Mouse (Mus musculus): ENCODE results near the gene Atg16l2. TPM values are rescaled to one million over a fixed set of nuclear protein-coding genes. Genes with fewer than 3 reads are reported as not detected.

The Atg16l2 gene
- polyA plus RNA-seq, 1 experiment from 2014 or later = 16.5 TPM

DNA sequence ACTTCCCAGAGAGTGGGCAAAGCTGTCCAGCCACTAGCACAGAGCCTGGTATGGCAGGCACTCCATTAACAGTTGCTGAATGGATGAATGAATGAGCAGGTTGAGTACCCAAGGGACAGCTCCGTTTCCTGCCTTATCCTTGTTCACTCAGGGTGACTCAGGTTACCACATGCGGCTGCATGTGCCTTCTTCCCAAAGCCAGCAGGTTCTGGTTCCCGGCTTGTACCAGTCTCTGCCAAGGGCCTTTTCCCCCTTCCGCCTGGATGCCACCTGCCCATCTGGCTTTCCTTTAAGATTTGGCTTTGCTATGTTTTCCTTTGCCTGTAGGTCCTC, 28.8 kb upstream of the Atg16l2 start:
- 80% methylated on average over 4 of the region's 4 CpGs for WGBS
- Histone ChIP-seq H3K27ac (replicated peaks) (no peak overlapping the region), H3K27me3 (no peaks in the 10 kb centered on the region), H3K4me1 (replicated peaks) (peaks cover 19% of the 10 kb centered on the region), H3K9me3 (no peaks in the 10 kb centered on the region), H3K4me3 (no peak overlapping the region), H3K36me3 (no peaks in the 10 kb centered on the region), H3K9ac (no peak overlapping the region), H3K4me2 (no peak overlapping the region)
- no peak for ATAC-seq (ENCODE audit: low read depth)

GRCm38 (mm10) chr7:101330074-101330840, 28.2 kb upstream of the Atg16l2 start:
- Histone ChIP-seq H3K4me2 (no peak overlapping the region), H3K9ac (no peak overlapping the region), H3K36me3 (no peaks in the 10 kb centered on the region), H3K4me3 (no peak overlapping the region), H3K27me3 (no peaks in the 10 kb centered on the region), H3K9me3 (no peaks in the 10 kb centered on the region), H3K27ac (replicated peaks) (no peak overlapping the region), H3K4me1 (replicated peaks) (peaks cover 19% of the 10 kb centered on the region)
- ATAC-seq (ENCODE audit: low read depth) = no peak
- WGBS = 72% methylated on average over 10 of the region's 10 CpGs

DNA sequence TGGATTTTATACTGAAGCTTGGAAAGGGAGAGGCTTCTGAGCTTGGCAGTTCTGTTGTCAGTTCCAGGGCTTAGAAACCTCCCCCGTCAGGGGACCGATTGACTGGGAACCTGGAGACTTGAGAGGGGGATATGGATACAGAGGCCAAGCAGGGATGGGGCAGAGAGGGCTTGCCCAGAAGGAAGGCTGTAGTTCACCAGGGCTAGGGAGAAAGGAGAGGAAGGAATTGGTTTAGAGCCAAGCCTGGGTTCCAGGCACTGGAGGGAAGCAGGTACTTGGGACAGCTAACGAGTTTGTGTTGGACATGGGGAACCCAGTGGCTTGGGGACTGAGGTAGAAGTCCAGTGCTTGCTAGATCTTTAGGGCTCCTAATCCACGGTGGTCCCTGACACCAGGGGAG, 27.6 kb upstream of the Atg16l2 start:
- Histone ChIP-seq H3K4me2 (no peak overlapping the region), H3K9me3 (no peaks in the 10 kb centered on the region), H3K27me3 (no peaks in the 10 kb centered on the region), H3K4me3 (no peak overlapping the region), H3K9ac (no peak overlapping the region), H3K36me3 (no peaks in the 10 kb centered on the region), H3K4me1 (replicated peaks) (peaks cover 19% of the 10 kb centered on the region), H3K27ac (replicated peaks) (no peak overlapping the region)
- ATAC-seq (ENCODE audit: low read depth) = no peak
- WGBS = 79% methylated on average over 4 of the region's 4 CpGs

GRCm38 (mm10) chr7:101328621-101329158, 26.6 kb upstream of the Atg16l2 start:
- no peak overlapping the region for H3K4me2 ChIP-seq
- 0 out of 2 replicates have a peak, but pooled peaks cover under 1% of the 10 kb centered on the region for H3K27me3 ChIP-seq
- H3K27ac ChIP-seq (replicated peaks) = peak overlapping the region; percentile 15; the same call in 1 of the 2 replicates
- peak; percentile 49; the same call in 1 of the 2 replicates for ATAC-seq (ENCODE audit: low read depth)
- peak overlapping the region; percentile 38; the same call in 1 of the 2 replicates for H3K9ac ChIP-seq
- peaks cover 19% of the 10 kb centered on the region for H3K4me1 ChIP-seq (replicated peaks)
- H3K36me3 ChIP-seq = no peaks in the 10 kb centered on the region
- WGBS = 70% methylated on average over 4 of the region's 4 CpGs
- H3K9me3 ChIP-seq = no peaks in the 10 kb centered on the region
- no peak overlapping the region for H3K4me3 ChIP-seq

- H3K9ac ChIP-seq = no peak overlapping the region
Measured at GRCm38 (mm10) chr7:101327786-101328185, 25.7 kb upstream of the Atg16l2 start.

DNA sequence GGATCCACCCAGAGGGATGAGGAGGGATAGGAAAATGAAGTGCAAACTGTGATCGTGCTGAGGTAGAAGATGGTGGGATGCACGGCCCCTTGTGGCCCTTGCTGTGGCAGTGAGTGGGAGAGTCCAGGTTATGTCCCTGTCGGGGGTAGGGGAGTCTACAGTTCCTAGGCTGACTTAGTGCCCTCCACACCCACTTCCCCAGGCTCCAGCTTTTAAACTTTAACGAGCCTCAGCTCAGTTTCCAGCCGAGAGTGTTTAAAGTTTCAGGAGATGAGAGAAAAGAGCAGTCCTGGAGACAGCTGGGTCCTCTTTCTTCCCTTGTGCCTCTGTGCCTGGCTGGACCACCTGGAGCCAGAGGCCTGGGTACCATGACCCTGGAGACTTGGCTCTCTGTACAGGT, 25.2 kb upstream of the Atg16l2 start:
- Histone ChIP-seq H3K36me3 (no peaks in the 10 kb centered on the region), H3K9ac (no peak overlapping the region), H3K27me3 (peaks cover 14% of the 10 kb centered on the region), H3K4me1 (replicated peaks) (peaks cover 23% of the 10 kb centered on the region), H3K4me2 (no peak overlapping the region), H3K4me3 (no peak overlapping the region), H3K27ac (replicated peaks) (no peak overlapping the region), H3K9me3 (no peaks in the 10 kb centered on the region)
- 54% methylated on average over 5 of the region's 5 CpGs for WGBS
- ATAC-seq (ENCODE audit: low read depth) = no peak

More at GRCm38 (mm10) chr7:101327786-101328185, 25.7 kb upstream of the Atg16l2 start:
- Histone ChIP-seq H3K27me3 (peaks cover 9% of the 10 kb centered on the region; the same call in 1 of the 2 replicates), H3K4me3 (no peak overlapping the region), H3K4me2 (no peak overlapping the region), H3K9me3 (no peaks in the 10 kb centered on the region), H3K4me1 (replicated peaks) (peaks cover 19% of the 10 kb centered on the region), H3K27ac (replicated peaks) (no peak overlapping the region), H3K36me3 (no peaks in the 10 kb centered on the region)
- WGBS = 87% methylated on average over 2 of the region's 2 CpGs
- ATAC-seq (ENCODE audit: low read depth) = no peak

DNA sequence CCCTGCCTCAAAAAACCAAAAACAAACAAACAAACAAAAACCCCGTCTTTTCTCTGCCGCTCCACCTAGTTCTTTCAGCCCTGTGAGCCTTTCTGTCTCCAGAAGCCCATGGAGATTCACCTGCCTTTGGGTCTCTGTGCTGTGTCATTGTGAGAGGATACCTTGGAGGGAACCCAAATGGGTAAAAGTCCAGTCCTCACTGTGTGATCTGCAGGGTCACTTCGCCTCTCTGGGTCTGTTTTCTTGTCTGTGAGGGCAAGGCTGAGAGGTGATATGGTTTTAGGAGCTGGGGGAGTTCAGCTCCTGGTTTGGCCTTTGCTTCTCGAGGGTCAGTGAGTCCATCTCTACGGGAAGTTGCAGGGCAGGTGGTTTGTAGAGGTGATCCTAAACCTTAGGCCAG, 24.0 kb upstream of the Atg16l2 start:
- H3K27ac ChIP-seq (replicated peaks) = no peak overlapping the region
- peaks cover 33% of the 10 kb centered on the region for H3K4me1 ChIP-seq (replicated peaks)
- no peaks in the 10 kb centered on the region for H3K36me3 ChIP-seq
- no peak overlapping the region for H3K4me2 ChIP-seq
- 83% methylated on average over 5 of the region's 5 CpGs for WGBS
- H3K9ac ChIP-seq = no peak overlapping the region
- no peak for ATAC-seq (ENCODE audit: low read depth)
- peaks cover 22% of the 10 kb centered on the region for H3K27me3 ChIP-seq
- no peak overlapping the region for H3K4me3 ChIP-seq
- H3K9me3 ChIP-seq = no peaks in the 10 kb centered on the region

GRCm38 (mm10) chr7:101324142-101324962, 22.3 kb upstream of the Atg16l2 start:
- no peaks in the 10 kb centered on the region for H3K9me3 ChIP-seq
- H3K4me3 ChIP-seq = no peak overlapping the region
- no peak for ATAC-seq (ENCODE audit: low read depth)
- no peaks in the 10 kb centered on the region for H3K36me3 ChIP-seq
- peaks cover 36% of the 10 kb centered on the region for H3K27me3 ChIP-seq
- H3K27ac ChIP-seq (replicated peaks) = no peak overlapping the region
- WGBS = 79% methylated on average over 6 of the region's 6 CpGs
- peaks cover 31% of the 10 kb centered on the region for H3K4me1 ChIP-seq (replicated peaks)
- no peak overlapping the region for H3K9ac ChIP-seq
- no peak overlapping the region for H3K4me2 ChIP-seq

- Histone ChIP-seq H3K36me3 (no peaks in the 10 kb centered on the region), H3K9ac (no peak overlapping the region), H3K4me1 (replicated peaks) (peaks cover 20% of the 10 kb centered on the region), H3K4me3 (no peak overlapping the region), H3K27me3 (peaks cover 45% of the 10 kb centered on the region), H3K4me2 (no peak overlapping the region), H3K9me3 (no peaks in the 10 kb centered on the region), H3K27ac (replicated peaks) (no peak overlapping the region)
- ATAC-seq (ENCODE audit: low read depth) = no peak
- 57% methylated on average over 4 of the region's 4 CpGs for WGBS
Measured at GRCm38 (mm10) chr7:101323141-101323594, 21.1 kb upstream of the Atg16l2 start.

DNA sequence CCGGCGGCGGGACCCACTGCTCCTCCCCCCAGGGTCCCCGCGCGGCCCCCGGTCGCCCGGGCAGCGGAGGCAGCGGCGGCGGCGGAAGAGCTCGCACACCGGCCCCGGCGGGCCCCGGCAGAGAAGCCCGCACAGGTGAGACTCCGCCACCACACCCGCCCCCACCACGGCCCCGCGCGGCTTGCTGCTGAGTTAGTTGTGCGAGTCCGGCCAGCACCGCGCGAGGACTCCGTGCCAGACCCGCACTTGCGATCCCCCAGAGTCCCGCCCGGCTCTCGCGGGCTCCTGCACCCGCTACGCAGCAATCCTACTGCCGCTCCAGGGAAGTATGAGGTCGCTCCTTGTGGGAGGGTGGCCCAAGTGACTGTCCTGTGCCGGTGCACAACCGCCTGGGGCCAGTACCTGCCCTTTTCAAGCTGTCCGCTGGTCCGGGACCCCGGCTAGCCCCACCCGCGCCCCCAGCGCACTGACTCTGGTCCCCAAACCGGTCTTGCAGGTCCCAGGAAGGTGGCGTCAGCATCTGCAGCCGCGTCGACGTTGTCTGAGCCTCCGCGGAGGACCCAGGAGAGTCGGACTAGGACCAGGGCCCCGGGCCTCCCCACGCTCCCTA, 19.3 kb upstream of the Atg16l2 start:
- peak overlapping the region; percentile 76 for H3K4me3 ChIP-seq
- peaks cover 20% of the 10 kb centered on the region for H3K4me1 ChIP-seq (replicated peaks)
- H3K9me3 ChIP-seq = no peaks in the 10 kb centered on the region
- peak overlapping the region; percentile 95 for H3K4me2 ChIP-seq
- peaks cover 48% of the 10 kb centered on the region for H3K27me3 ChIP-seq
- 1% methylated on average over 42 of the region's 61 CpGs for WGBS
- H3K36me3 ChIP-seq = no peaks in the 10 kb centered on the region
- H3K9ac ChIP-seq = peak overlapping the region; percentile 80
- H3K27ac ChIP-seq (replicated peaks) = no peak overlapping the region
- peak; percentile 66 for ATAC-seq (ENCODE audit: low read depth)

DNA sequence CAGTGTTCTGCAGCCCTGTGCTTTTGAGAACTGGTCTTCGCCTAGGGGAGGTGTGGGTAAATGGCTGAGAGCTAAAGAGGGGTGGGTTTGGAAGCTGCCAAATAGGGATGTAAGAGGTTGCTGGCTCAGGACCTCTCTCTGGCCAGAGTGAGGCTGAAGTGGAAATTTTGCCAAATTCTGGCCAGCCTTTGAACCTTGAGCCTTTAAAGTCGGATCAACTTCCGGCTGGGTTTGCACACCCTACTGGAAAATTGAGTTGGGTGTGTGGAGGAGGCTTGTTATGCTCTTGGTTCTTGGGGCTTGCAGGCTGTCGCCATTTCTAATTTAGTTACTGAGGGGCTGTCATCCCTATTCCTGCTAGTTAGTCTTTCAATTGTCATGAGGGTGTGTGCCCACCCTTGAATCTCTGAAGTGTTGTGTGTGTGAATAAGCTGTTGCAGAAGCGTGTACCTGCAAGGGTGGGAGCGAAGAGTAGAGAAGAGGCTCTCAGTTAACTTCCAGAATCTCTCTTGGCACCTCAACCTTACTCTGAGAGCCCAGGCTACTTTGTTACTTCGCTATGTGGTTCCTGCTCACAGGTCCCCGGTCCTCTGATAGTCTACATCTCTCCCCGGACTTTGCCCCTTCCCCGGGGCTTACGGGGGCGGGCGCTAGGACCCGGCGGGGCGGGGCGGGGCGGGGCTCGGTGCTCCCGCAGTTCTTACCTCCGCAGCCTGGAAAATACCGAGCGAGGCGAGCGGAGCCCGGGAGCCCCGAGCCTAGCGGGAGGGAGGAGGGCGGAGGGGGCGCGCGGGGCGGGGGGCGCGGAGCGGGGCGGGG, 18.6 kb upstream of the Atg16l2 start:
- peak; percentile 80 for ATAC-seq (ENCODE audit: low read depth)
- 6% methylated on average over 21 of the region's 37 CpGs for WGBS
- H3K9me3 ChIP-seq = no peaks in the 10 kb centered on the region
- peak overlapping the region; percentile 95 for H3K4me2 ChIP-seq
- H3K4me3 ChIP-seq = peak overlapping the region; percentile 76
- H3K36me3 ChIP-seq = no peaks in the 10 kb centered on the region
- H3K9ac ChIP-seq = peak overlapping the region; percentile 80
- no peak overlapping the region for H3K27ac ChIP-seq (replicated peaks)
- peaks cover 20% of the 10 kb centered on the region for H3K4me1 ChIP-seq (replicated peaks)
- peaks cover 48% of the 10 kb centered on the region for H3K27me3 ChIP-seq

Measured in neural tube, embryonic 13.5 days (tissue).